Mouse (Mus musculus) fibroblast of lung, adult 2 months (primary cell): ENCODE data around the gene Morc1.

ENCODE experiments used
- DNase-seq: peaks from one replicate; pipeline ENCODE4 v3.0.0-alpha.2; 2011; ENCODE audit warnings: low read depth

Morc1 gene

GRCm38 (mm10) chr16:48431027-48431426 lies at the start of gene Morc1:
Gene Morc1, plus strand, starts transcription at chr16:48431237.
- peak; percentile 44 for DNase-seq

GRCm38 (mm10) chr16:48383582-48384257 lies 47.3 kb upstream of the Morc1 start:
- no peak for DNase-seq

- no peak for DNase-seq
These were observed 44.1 kb upstream of the Morc1 start for GRCm38 (mm10) chr16:48386982-48387381.

DNA sequence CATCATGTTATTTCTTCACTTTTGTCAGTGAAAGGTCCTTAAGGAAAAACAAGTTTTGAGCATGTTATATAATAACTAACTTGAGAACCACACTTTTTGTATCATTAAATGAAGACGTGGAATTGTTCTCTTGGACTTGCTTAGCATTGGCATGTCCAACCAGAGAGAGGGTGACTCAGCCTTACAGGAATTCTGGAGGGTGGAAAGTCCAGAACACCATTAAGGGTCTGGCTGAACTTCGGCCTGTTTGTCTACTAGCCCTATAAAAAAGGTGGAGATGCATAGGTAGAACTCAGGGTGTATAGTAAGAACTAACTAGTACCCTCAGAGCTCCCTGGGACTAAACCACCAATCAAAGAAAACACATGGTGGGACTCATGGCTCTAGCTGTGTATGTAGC lies 35.8 kb upstream of the Morc1 start:
- no peak for DNase-seq

- no peak for DNase-seq
These were observed 28.1 kb upstream of the Morc1 start for GRCm38 (mm10) chr16:48402963-48403362.

GRCm38 (mm10) chr16:48403423-48403822 lies 27.6 kb upstream of the Morc1 start:
- no peak for DNase-seq

DNA sequence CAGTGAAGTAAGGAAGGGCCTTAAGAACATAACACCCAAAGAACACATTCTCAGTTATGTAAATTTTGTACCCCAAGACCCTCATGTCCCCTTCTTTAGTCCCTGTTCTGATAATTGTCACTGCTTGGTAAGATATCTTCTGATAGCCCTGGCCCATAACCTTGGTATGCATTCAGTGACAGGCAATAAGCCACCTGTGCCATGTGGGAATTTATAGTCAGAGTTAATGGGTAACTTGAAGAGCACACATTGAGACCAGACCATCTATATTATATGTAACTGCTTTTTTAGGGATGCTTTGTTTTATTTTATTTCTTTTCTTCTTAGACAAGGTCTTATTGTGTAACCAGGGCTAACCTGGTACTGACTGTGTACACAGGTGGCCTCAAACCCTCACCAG lies 27.0 kb upstream of the Morc1 start:
- DNase-seq: no peak

DNA sequence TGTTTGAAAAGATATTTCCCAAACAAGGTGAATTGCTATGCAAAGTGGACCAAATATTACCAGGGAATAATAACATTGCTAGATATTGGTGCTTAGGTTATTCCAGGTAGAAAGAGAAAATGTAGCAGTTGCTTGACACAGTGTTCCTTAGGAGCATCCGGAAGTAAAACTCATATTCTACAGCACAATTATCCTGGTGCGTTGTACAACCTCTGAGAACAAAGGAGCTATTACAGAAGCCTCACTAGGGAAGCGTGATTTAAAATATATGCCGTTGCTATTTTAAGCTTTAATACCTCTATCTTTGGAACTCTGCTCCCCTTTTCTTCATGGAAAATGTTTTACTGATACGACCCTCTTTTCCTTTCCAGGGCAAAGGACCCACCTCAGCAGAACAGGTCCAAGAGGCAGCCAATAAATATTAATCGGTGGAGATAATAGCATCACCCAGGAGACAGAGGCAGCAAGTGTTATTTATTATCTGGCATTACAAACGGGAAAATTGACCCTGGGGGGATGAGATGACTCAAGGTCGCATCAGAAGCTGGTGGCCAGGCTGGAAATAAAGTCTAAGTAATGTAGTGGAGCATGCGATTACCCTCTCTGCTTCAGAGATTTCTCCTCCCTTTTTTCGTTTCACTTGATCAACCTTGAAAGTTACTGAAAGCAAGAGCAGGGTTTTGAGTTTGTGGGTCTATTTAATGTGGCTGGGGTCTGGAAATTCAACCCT lies 25.2 kb upstream of the Morc1 start:
- no peak for DNase-seq

- DNase-seq: no peak
These were observed 21.5 kb upstream of the Morc1 start for GRCm38 (mm10) chr16:48409580-48409979.

- no peak for DNase-seq
These were observed 20.9 kb upstream of the Morc1 start for GRCm38 (mm10) chr16:48410125-48410524.

DNA sequence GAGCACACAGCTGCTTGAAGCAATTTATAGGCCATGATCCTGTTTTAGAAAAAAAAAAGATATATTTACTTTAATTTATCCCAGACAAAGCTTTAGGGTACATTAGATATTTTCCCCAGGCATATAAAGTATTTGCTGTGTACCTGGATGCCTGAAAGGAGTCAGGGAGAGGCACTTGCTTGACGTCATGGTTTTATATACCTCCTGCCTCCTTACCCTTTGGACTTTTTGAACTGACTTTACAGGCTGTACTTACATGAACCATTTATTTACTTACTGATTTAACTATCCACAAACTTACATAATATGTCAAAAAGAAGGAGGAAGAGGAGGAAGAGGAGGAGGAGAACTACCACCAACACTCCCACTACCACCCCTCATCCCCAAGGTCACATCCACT lies 18.8 kb upstream of the Morc1 start, which contains the start of gene Gm5485:
Gm5485 (minus strand) TSS at position 171 of the 400 bp plus-strand sequence.
- DNase-seq: no peak

- no peak for DNase-seq
These were observed 12.5 kb upstream of the Morc1 start for GRCm38 (mm10) chr16:48418557-48418956.

GRCm38 (mm10) chr16:48419035-48419434 lies 12.0 kb upstream of the Morc1 start:
- no peak for DNase-seq

- no peak for DNase-seq
These were observed 8.5 kb upstream of the Morc1 start for GRCm38 (mm10) chr16:48422501-48422900.

GRCm38 (mm10) chr16:48424069-48424468 lies 7.0 kb upstream of the Morc1 start:
- no peak for DNase-seq

DNA sequence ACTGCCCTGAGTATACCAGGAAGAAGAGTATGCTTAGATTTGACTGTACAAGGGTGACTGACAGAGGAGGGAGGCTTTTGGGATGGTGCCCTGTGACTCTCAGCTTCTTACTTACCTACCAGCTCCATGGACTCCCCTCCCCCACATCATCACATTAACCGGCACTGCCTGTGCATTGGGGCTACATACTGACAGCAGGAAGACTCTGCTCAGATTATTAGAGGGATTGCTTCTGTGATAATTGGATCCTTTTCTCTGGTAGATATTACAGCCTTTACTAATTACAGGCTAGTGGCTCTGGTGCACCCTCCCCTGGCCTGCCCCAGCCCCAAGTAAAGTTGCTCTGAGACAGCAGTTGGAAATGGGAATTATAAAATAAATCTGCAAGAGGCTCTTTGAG lies 1.6 kb upstream of the Morc1 start:
- no peak for DNase-seq

GRCm38 (mm10) chr16:48435454-48435853 lies 4.4 kb downstream of the Morc1 start:
- DNase-seq: no peak

DNA sequence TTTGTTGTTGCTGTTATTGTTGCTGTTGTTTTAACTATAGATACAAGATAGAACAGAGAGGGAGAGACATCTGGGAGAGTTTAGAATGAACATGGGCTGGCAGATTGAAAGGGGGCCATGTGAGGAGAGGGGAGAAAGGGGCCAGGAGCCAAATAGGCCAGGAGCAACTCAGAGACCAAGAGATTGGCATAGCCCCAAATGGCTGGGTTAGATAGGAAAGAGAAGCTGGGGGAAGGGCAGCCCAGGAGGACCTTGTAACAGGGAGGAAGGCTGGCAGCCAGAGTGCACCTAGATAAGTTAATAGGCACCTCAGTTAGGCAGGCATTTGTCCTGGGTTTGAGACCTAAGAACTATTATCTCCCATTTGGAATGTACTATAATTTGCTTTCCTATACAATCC lies 6.4 kb downstream of the Morc1 start:
- no peak for DNase-seq

- DNase-seq: no peak
These were observed 13.6 kb downstream of the Morc1 start for GRCm38 (mm10) chr16:48444589-48444988.

GRCm38 (mm10) chr16:48446161-48446925 lies 15.3 kb downstream of the Morc1 start:
- no peak for DNase-seq

- DNase-seq: no peak
These were observed 22.2 kb downstream of the Morc1 start for GRCm38 (mm10) chr16:48453264-48453663.

DNA sequence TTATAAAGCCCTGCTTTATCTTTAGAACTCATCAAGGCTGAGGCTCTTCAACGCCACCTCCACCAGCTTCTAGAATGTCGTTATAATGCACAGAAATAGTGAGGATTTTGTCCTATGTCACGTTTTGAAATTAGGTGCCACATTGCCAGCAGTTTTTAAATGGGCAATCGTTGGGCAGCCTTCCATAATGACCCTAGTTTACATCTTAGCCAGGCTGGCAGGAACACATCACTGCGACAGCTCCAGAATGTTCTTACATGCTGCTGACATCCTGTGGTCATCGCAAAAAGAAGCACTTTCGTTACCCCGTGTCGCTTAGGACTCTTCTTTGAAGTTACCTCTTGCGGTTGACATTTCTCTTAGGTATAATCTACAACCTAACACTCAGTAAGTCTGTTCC lies 42.4 kb downstream of the Morc1 start:
- DNase-seq: no peak
